Mouse (Mus musculus): ENCODE data around the gene Olfr1046. TPM values are rescaled to one million over a fixed set of nuclear protein-coding genes. Genes with fewer than 3 reads are reported as not detected.

Gene Olfr1046
- polyA plus RNA-seq, 1 experiment, result not detected

DNA sequence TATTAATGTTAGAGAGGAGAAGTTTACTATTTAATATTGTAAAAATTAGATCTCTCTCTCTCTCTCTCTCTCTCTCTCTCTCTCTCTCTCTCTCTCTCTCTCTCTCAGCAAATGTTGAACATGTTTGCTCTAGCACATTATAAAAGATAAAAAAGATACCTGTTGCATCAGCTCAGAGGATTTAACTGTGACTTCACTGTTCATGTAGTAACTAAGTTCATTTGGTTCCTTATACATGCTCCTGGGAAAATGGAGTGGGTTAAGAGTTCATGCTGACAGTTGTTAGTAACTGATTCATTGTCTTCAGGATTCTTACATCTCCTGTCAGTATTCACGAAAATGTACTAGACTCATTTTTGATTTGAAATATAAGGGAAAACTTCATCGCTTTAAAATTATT is 51.7 kb downstream of the Olfr1046 start, which contains the start of gene Olfr1043:
Gene Olfr1043, minus strand, starts transcription at position 101 of the 400 bp plus-strand sequence.
- Histone ChIP-seq H3K27me3 (ENCODE audit: control insufficient read depth) (no peaks in the 10 kb centered on the region), H3K4me1 (ENCODE audit: control insufficient read depth) (no peaks in the 10 kb centered on the region), H3K4me3 (replicated peaks) (no peak within 1 kb of the TSS), H3K9me3 (ENCODE audit: control insufficient read depth, low read length) (no peaks in the 10 kb centered on the region; the same call in 1 of the 2 replicates), H3K36me3 (ENCODE audit: control insufficient read depth) (no peaks in the 10 kb centered on the region)
- TF ChIP-seq TAL1 (IDR thresholded peaks at IDR 0.05; ENCODE audit: low read length) (no peak), GATA1 (IDR thresholded peaks at IDR 0.05; ENCODE audit: low read length) (no peak)

Other genes starting within 250 kb of the Olfr1046 start
- not detected in 2 replicates for gene Olfr1029, start 245.4 kb downstream of the Olfr1046 start, polyA plus RNA-seq (2012)
- gene Olfr1030, start 240.0 kb downstream of the Olfr1046 start, polyA plus RNA-seq (2012), result 0.01 TPM in 1 of 2 replicates, not detected in the other
- not detected in 2 replicates for gene Olfr1031, start 229.0 kb downstream of the Olfr1046 start, polyA plus RNA-seq (2012)
- gene Olfr1032, start 213.8 kb downstream of the Olfr1046 start, polyA plus RNA-seq (2012), result not detected in 2 replicates
- not detected in 2 replicates for gene Olfr1033, start 198.7 kb downstream of the Olfr1046 start, polyA plus RNA-seq (2012)
- gene Olfr1034, start 173.5 kb downstream of the Olfr1046 start, polyA plus RNA-seq (2012), result not detected in 2 replicates
- not detected in 2 replicates for gene Olfr1036, start 145.3 kb downstream of the Olfr1046 start, polyA plus RNA-seq (2012)
- gene Olfr1037, start 131.9 kb downstream of the Olfr1046 start, polyA plus RNA-seq (2012), result not detected in 2 replicates
- not detected in 2 replicates for gene Olfr1039, start 83.4 kb downstream of the Olfr1046 start, polyA plus RNA-seq (2012)
- not detected in 2 replicates for gene Olfr1040, start 72.6 kb downstream of the Olfr1046 start, polyA plus RNA-seq (2012)
- gene Olfr1042, start 57.5 kb downstream of the Olfr1046 start, polyA plus RNA-seq (2012), result not detected in 2 replicates
- not detected in 2 replicates for gene Olfr1043, start 51.8 kb downstream of the Olfr1046 start, polyA plus RNA-seq (2012)
- gene Olfr1044, start 41.5 kb downstream of the Olfr1046 start, polyA plus RNA-seq (2012), result not detected in 2 replicates
- not detected in 2 replicates for gene Olfr52, start 33.6 kb downstream of the Olfr1046 start, polyA plus RNA-seq (2012)
- not detected in 2 replicates for gene Olfr1045, start 16.3 kb downstream of the Olfr1046 start, polyA plus RNA-seq (2012)
- gene Olfr1047, start 12.1 kb upstream of the Olfr1046 start, polyA plus RNA-seq (2012), result not detected in 2 replicates
- gene Olfr1048, start 21.0 kb upstream of the Olfr1046 start, polyA plus RNA-seq (2012), result not detected in 2 replicates
- not detected in 2 replicates for gene Olfr1049, start 39.0 kb upstream of the Olfr1046 start, polyA plus RNA-seq (2012)
- not detected in 2 replicates for gene Olfr1051, start 59.8 kb upstream of the Olfr1046 start, polyA plus RNA-seq (2012)
- gene Olfr1052, start 73.1 kb upstream of the Olfr1046 start, polyA plus RNA-seq (2012), result not detected in 2 replicates
- not detected in 2 replicates for gene Olfr1053, start 96.0 kb upstream of the Olfr1046 start, polyA plus RNA-seq (2012)
- gene Olfr1054, start 116.1 kb upstream of the Olfr1046 start, polyA plus RNA-seq (2012), result not detected in 2 replicates
- not detected in 2 replicates for gene Olfr1055, start 131.0 kb upstream of the Olfr1046 start, polyA plus RNA-seq (2012)
- gene Olfr1056, start 143.2 kb upstream of the Olfr1046 start, polyA plus RNA-seq (2012), result not detected in 2 replicates
- gene Olfr1057, start 159.1 kb upstream of the Olfr1046 start, polyA plus RNA-seq (2012), result not detected in 2 replicates
- not detected in 2 replicates for gene Olfr1058, start 169.2 kb upstream of the Olfr1046 start, polyA plus RNA-seq (2012)
- gene Olfr1061, start 194.7 kb upstream of the Olfr1046 start, polyA plus RNA-seq (2012), result 0.04 TPM in 1 of 2 replicates, not detected in the other
- gene Olfr1062, start 207.4 kb upstream of the Olfr1046 start, polyA plus RNA-seq (2012), result not detected in 2 replicates
- gene Olfr1065, start 231.3 kb upstream of the Olfr1046 start, polyA plus RNA-seq (2012), result not detected in 2 replicates
- not detected in 2 replicates for gene Olfr1066, start 237.0 kb upstream of the Olfr1046 start, polyA plus RNA-seq (2012)

Measured in erythroblast, embryonic 14.5 days (primary cell).